Mouse (Mus musculus) intestine, embryonic 16.5 days (tissue): ENCODE data around the gene 4930404N11Rik. TPM values are rescaled to one million over a fixed set of nuclear protein-coding genes. Genes with fewer than 3 reads are reported as not detected.

Source experiments
- ATAC-seq: fragments of 200-750 bp; cut with Nextera tagmentation; 2 replicates; pipeline ENCODE4 v1.8.0; 2017; ENCODE audit warnings: moderate TSS enrichment, moderate library complexity
- H3K27ac ChIP-seq: fragments of 300-500 bp; sonication (generic); 2 replicates; pipeline ENCODE4 v1.5.1; 2014; ENCODE audit warnings: mild to moderate bottlenecking, low read length
- H3K27me3 ChIP-seq: fragments of 300-500 bp; sonication (generic); replicated peaks from 2 replicates; pipeline ENCODE4 v1.6.1; 2014; ENCODE audit warnings: low read length, control low read depth, mixed read lengths; ENCODE audit not compliant: control insufficient read depth, insufficient read depth
- H3K36me3 ChIP-seq: fragments of 300-500 bp; sonication (generic); 2 replicates; pipeline ENCODE4 v1.6.1; 2014; ENCODE audit warnings: low read length, control low read depth; ENCODE audit not compliant: control insufficient read depth, insufficient read depth
- H3K4me1 ChIP-seq: fragments of 300-500 bp; sonication (generic); 2 replicates; pipeline ENCODE4 v1.6.1; 2014; ENCODE audit warnings: low read length, control low read depth, mixed read lengths; ENCODE audit not compliant: control insufficient read depth, insufficient read depth
- H3K4me2 ChIP-seq: fragments of 300-500 bp; sonication (generic); 2 replicates; pipeline ENCODE4 v1.6.1; 2014; ENCODE audit warnings: low read depth, low read length, control low read depth
- H3K4me3 ChIP-seq: fragments of 300-500 bp; sonication (generic); 2 replicates; pipeline ENCODE4 v1.5.1; 2014; ENCODE audit warnings: mild to moderate bottlenecking, low read length
- H3K9ac ChIP-seq: fragments of 300-500 bp; sonication (generic); 2 replicates; pipeline ENCODE4 v1.6.1; 2014; ENCODE audit warnings: low read depth, low read length
- H3K9me3 ChIP-seq: fragments of 300-500 bp; sonication (generic); 2 replicates; pipeline ENCODE4 v1.6.1; 2016; ENCODE audit warnings: low read length, control low read depth; ENCODE audit not compliant: control insufficient read depth
- WGBS: fragments of 180-500 bp; shearing (Covaris S2); extraction: QIAGEN DNeasy Blood & Tissue Kit; methylation state at CpG from one replicate; pipeline ENCODE4 v1.1.7; 2014; 5-methylcytosine and 5-hydroxymethylcytosine counted together
- polyA plus RNA-seq: library from polyadenylated mRNA; unstranded; fragments of >200 nt; fragmentation: Nextera tagmentation; extraction: Ambion mirVana; gene quantifications from 2 replicates; pipeline ENCODE4 v1.2.1, GENCODE M21; 2015

4930404N11Rik gene
- polyA plus RNA-seq, 1 experiment from 2014 or later: 1.4 TPM

DNA sequence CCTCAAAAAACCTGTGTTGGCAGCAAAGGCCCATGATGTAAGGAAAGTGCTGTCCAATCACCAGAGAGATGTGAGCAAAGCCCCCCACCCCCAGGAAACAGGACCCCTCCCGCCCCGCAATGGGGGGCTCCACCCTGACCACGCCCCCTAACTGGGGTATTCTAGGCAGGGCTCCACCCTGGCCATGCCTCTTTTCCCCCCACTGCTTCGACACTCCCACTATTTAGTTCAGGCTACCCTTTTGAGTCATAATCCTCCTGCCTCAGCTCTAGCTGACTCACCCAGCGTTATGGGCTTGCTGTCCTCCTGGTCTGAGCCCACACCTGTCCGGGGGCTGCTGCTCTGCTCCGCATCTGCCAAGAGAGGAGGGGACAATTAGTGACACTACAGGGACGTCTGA, 43.7 kb upstream of the 4930404N11Rik start:
- Histone ChIP-seq H3K27me3 (peaks cover 4% of the 10 kb centered on the region; the same call in 1 of the 2 replicates), H3K4me1 (peaks cover 78% of the 10 kb centered on the region), H3K4me3 (no peak overlapping the region), H3K9ac (no peak overlapping the region), H3K4me2 (no peak overlapping the region), H3K27ac (peak overlapping the region; percentile 57), H3K36me3 (peaks cover 14% of the 10 kb centered on the region), H3K9me3 (no peaks in the 10 kb centered on the region)
- WGBS: 39% methylated on average over 8 of the region's 8 CpGs
- ATAC-seq: no peak

DNA sequence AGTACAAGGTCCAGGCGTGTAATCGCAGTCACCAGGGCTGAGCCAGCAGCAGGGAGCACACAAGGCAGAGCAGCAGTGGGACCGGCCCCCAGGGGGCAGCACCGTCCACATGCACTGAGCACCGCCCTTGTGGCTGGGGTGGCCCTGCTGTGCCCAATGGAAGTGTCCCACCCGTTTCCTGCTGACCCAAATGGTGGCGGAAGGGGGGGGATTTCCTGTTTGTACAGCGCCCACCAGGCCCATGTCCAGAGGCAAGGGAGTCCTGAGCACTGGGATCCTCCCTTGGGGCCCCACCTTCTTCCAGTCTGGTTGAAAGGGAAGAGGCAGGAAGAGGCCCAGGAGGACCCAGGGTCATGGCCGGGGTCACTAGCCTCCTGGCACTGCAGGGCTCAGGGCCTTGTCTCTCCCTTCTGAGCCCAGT, 43.3 kb upstream of the 4930404N11Rik start:
- no peak overlapping the region for H3K4me2 ChIP-seq
- WGBS: 21% methylated on average over 9 of the region's 9 CpGs

DNA sequence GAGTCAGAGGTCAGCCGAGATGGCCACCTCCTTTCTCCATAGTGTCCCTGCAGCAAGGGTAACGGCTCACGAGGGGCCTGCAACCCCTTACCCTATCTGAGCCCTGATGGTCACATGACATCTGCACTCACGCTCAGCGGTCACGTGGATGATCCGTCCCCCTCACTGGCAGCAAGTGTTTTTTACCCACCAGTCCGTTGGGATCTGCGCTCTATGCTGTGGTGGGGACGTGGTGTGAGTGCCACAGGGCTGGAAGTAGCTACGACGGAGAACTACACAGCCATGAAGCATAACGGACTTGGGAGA, 42.8 kb upstream of the 4930404N11Rik start:
- no peak for ATAC-seq
- peaks cover 4% of the 10 kb centered on the region; the same call in 1 of the 2 replicates for H3K27me3 ChIP-seq
- no peak overlapping the region for H3K4me2 ChIP-seq
- peak overlapping the region; percentile 43; the same call in 1 of the 2 replicates for H3K27ac ChIP-seq
- H3K4me1 ChIP-seq: peaks cover 70% of the 10 kb centered on the region
- H3K36me3 ChIP-seq: peaks cover 14% of the 10 kb centered on the region
- no peak overlapping the region for H3K4me3 ChIP-seq
- no peaks in the 10 kb centered on the region for H3K9me3 ChIP-seq
- 57% methylated on average over 13 of the region's 13 CpGs for WGBS
- no peak overlapping the region for H3K9ac ChIP-seq

More for the DNA sequence above, 43.3 kb upstream of the 4930404N11Rik start:
- peak; percentile 64 for ATAC-seq
- Histone ChIP-seq H3K36me3 (peaks cover 14% of the 10 kb centered on the region), H3K27ac (peak overlapping the region; percentile 57), H3K4me3 (no peak overlapping the region), H3K9me3 (no peaks in the 10 kb centered on the region), H3K4me1 (peaks cover 73% of the 10 kb centered on the region), H3K9ac (no peak overlapping the region), H3K27me3 (peaks cover 4% of the 10 kb centered on the region; the same call in 1 of the 2 replicates)

DNA sequence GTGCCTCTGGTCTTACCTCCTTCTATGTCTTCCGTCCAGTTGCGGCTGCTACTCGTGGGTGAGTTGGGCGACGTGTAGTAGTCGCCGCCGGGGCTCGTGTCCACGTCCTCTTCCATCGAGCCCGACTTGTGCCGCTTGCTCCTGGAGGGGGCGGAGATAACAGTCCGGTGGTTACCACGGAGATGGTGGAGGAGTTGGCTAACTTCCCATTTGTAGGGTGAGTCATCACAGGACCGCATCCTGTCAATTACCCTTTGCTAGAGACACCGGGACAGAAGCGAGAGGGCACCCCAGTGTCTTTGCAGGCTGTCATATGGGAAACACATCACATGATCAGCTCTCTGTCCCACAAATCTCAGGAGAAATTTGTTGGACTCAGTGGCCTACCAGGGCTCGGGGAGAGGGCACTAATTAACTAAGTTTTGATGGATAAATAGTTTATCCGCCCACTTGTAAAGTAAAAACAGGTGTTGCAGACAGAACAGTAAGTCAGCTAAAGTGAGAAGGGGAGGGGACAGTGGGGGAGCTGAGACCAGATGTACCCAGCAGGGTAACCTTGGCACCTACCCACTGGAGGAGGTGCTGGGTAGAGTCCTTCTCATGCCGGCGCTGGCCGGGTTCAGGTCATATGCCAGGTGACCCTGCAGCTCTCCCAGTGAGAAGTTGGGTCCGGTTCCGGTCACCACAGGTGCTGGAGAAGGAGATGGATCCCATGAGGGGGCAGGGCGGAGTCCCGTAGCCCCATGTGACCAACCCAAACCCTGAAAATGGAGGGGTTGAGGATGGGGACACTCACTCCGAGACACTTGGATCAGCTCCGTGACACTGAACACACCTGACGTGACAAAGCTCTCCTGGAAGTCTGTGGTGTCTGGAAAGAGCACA, 42.2 kb upstream of the 4930404N11Rik start:
- peak overlapping the region; percentile 28; the same call in 1 of the 2 replicates for H3K4me3 ChIP-seq

DNA sequence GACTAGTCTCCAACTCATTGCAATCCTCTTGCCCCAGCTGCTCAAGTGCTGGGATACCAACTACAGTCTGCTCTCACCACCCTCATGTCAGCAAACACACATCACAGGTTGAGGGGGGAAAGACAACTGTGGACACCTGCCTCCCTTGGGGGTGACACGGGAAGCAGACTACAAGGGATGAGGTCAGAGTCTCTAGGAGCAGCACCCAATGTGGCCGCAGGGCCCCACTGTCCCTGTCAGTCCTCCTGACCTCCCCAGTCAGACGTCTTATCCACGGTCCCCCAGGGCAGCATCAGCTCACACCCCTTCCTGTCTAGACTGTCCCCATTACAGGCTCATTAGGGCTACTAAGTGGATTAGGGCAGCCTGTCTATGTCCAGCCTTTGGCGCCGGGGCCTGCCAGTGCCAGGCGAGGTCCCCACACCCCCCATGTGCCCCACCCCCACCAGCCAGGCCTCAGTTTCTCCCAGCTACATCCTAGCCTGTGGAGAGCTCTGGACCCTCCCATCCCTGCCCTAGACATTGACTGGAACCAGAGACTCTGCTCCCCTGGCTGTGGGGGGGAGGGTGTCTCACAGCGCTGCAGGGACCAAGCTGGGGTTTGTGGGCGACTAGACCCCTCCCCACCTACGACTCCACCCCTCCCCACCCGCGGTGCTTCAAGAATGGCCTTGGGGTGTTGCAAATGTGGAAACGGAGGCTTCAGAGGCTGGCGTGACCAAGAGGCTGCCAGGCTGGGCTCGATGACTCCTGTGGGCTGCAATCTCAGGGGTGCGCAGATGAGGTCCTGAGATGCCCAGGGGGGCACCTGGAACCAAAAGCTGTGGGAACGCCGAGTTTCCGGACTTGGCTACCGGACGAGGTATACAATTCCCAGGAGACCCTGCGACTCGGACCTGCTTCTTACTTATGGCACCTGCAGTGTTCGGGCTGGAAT, 41.2 kb upstream of the 4930404N11Rik start:
- 41% methylated on average over 24 of the region's 24 CpGs for WGBS
- Histone ChIP-seq H3K27ac (no peak overlapping the region), H3K4me3 (peak overlapping the region; percentile 28; the same call in 1 of the 2 replicates)

More for the DNA sequence above, 42.2 kb upstream of the 4930404N11Rik start:
- peak; percentile 26; the same call in 1 of the 2 replicates for ATAC-seq
- Histone ChIP-seq H3K36me3 (peaks cover 10% of the 10 kb centered on the region), H3K4me2 (peak overlapping the region; percentile 41), H3K27ac (peak overlapping the region; percentile 43), H3K27me3 (peaks cover 4% of the 10 kb centered on the region; the same call in 1 of the 2 replicates), H3K4me1 (peaks cover 70% of the 10 kb centered on the region), H3K9ac (peak overlapping the region; percentile 51), H3K9me3 (no peaks in the 10 kb centered on the region)
- 28% methylated on average over 31 of the region's 31 CpGs for WGBS

DNA sequence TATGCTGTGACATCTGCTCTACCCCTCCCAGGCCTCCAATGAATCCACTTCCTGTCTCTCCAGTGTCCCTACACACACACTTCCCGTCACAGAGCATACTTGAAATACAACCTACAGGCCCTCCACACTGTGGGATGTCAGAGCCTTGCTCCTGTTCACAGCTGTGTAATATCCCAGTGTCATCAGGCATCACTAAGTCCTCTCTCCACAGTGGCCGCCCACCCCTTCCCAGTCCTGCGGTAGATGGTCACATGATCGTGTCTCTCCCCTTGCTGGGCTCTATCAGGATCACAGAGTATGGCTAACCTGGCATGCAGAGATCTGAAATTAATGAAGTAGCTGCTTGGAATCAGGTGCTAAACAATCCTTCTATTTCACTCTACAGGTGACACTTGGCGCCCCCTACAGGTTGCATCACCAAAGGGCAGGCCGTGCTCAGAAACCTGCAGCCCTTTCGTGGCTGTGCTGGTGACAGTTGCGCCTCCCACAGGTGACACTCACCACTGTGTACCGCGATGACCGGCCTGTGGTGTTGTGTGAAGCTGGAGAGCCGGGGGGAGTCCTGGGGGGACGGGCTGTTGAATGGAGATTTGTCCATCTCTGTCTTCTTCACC, 40.1 kb upstream of the 4930404N11Rik start:
- Histone ChIP-seq H3K9me3 (no peaks in the 10 kb centered on the region), H3K36me3 (peaks cover 10% of the 10 kb centered on the region), H3K9ac (no peak overlapping the region), H3K27me3 (peaks cover 4% of the 10 kb centered on the region; the same call in 1 of the 2 replicates), H3K4me2 (no peak overlapping the region), H3K27ac (no peak overlapping the region), H3K4me3 (no peak overlapping the region), H3K4me1 (peaks cover 68% of the 10 kb centered on the region)
- 51% methylated on average over 13 of the region's 13 CpGs for WGBS
- ATAC-seq: no peak

More for the DNA sequence above, 41.2 kb upstream of the 4930404N11Rik start:
- Histone ChIP-seq H3K9ac (peak overlapping the region; percentile 51), H3K4me1 (peaks cover 70% of the 10 kb centered on the region), H3K36me3 (peaks cover 10% of the 10 kb centered on the region), H3K4me2 (peak overlapping the region; percentile 41), H3K9me3 (no peaks in the 10 kb centered on the region), H3K27me3 (peaks cover 4% of the 10 kb centered on the region; the same call in 1 of the 2 replicates)
- no peak for ATAC-seq

DNA sequence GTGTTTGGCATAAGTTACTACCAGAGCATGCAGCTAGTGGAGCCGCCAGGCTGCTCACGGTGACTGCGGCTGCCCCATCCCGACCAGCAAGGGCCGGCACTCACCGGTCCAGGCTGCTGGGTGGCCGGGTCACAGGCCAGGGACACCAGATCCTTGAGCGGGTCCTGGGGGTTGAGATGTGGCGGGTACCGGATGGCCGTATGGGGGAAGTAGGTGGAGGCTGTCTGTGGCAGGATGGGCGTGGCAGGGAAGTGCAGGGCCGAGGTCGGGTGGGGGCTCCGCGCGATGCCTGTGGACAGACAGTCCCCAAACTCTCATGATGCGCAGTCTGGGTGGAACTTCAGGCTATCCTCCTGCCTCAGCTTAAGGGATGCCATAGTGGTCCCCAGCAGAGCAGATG, 39.1 kb upstream of the 4930404N11Rik start:
- Histone ChIP-seq H3K9ac (0 out of 2 replicates have a peak overlapping the region, but pooled peaks have one; percentile 4), H3K4me2 (no peak overlapping the region), H3K9me3 (no peaks in the 10 kb centered on the region), H3K27ac (no peak overlapping the region), H3K4me1 (peaks cover 60% of the 10 kb centered on the region), H3K4me3 (no peak overlapping the region), H3K27me3 (peaks cover 4% of the 10 kb centered on the region; the same call in 1 of the 2 replicates), H3K36me3 (peaks cover 14% of the 10 kb centered on the region)
- ATAC-seq: no peak
- 60% methylated on average over 18 of the region's 18 CpGs for WGBS

DNA sequence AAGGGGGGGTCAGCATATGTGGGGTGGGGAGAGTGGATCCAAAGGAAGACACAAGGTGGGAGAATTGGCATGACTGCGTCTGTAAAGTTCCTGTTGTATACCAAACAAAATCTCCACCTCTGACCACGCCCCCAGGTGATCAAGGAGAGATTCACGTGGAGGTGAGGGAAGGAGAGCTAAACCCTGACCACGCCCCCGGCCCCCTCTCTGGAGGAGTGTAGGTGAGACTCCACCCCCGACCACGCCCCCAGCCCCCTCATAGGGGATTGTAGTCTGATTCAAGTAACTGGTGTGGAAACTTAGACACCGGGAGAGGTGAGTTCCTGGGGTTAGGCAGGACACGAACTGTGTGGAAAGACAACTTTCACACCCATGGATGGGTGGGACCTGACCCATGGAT, 38.5 kb upstream of the 4930404N11Rik start:
- Histone ChIP-seq H3K4me3 (no peak overlapping the region), H3K4me2 (no peak overlapping the region), H3K27ac (no peak overlapping the region), H3K4me1 (peaks cover 57% of the 10 kb centered on the region), H3K36me3 (peaks cover 14% of the 10 kb centered on the region), H3K27me3 (peaks cover 4% of the 10 kb centered on the region; the same call in 1 of the 2 replicates), H3K9me3 (no peaks in the 10 kb centered on the region), H3K9ac (no peak overlapping the region)
- 29% methylated on average over 9 of the region's 9 CpGs for WGBS
- no peak for ATAC-seq
